Mouse (Mus musculus): ENCODE data around the gene Cavin1. TPM values are rescaled to one million over a fixed set of nuclear protein-coding genes. Genes with fewer than 3 reads are reported as not detected.

Cavin1 gene
- polyA plus RNA-seq, 1 experiment from 2014 or later, result 11.4 TPM

DNA sequence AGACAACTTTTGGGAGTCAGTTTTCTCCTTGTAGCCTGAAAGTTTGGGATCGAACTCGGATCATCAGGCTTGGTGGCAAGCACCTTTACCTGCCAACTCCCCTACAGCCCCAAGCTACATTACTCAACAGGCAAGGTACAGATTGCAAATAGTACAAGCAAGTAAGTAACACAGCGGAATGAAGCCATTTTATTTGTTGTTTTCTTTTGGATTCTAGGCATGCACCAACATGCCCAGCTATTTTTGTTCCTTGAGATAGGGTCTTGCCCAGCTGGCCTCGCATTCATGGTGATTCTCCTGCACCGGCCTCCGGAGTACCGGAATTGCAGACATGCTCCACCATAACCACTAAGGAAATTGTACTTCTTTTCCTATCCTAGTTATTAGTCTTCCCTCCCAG is 2.6 kb upstream of the Cavin1 start:
- Histone ChIP-seq H3K27ac (ENCODE audit: low read depth, low read length) (no peak overlapping the region), H3K36me3 (ENCODE audit: control insufficient read depth, insufficient read depth, low read length) (no peaks in the 10 kb centered on the region), H3K4me1 (ENCODE audit: control insufficient read depth, insufficient read depth, low read length) (peaks cover 6% of the 10 kb centered on the region; the same call in 1 of the 2 replicates), H3K9ac (ENCODE audit: low read length) (no peak overlapping the region), H3K4me2 (ENCODE audit: low read depth) (no peak overlapping the region), H3K27me3 (ENCODE audit: control insufficient read depth, insufficient read depth, low read length) (peaks cover 39% of the 10 kb centered on the region), H3K9me3 (ENCODE audit: control insufficient read depth, low read length) (no peaks in the 10 kb centered on the region), H3K4me3 (ENCODE audit: low read depth, low read length) (no peak overlapping the region)
- 94% methylated on average over 7 of the region's 7 CpGs for WGBS
- DNase-seq (ENCODE audit: low spot score), result no peak
- no peak for ATAC-seq (ENCODE audit: insufficient read depth, low FRiP score, low TSS enrichment)

DNA sequence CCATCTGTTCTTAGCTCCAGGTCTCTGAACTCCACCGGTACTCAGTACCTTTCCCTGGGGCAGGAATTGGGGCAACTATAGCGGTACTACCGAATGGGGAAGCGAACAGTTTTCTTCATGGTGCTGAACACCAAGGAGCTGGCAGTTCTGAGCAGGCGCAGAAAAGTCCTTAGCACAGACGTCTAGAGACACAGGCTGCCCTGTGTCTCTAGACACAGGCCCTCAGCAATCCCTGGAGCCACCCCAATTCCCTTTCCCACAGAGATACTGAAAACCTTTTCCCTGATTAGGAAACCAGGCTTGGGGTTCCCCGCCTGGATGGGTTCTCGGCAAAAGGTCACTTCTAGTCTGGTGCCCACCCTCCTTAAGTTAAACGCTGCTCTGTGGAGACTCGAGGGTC is 768 bp upstream of the Cavin1 start:
- H3K27me3 ChIP-seq (ENCODE audit: control insufficient read depth, insufficient read depth, low read length), result peaks cover 44% of the 10 kb centered on the region
- 69% methylated on average over 10 of the region's 10 CpGs for whole genome bisulfite sequencing
- H3K4me2 ChIP-seq (ENCODE audit: low read depth), result no peak overlapping the region
- H3K36me3 ChIP-seq (ENCODE audit: control insufficient read depth, insufficient read depth, low read length), result no peaks in the 10 kb centered on the region
- no peak overlapping the region for H3K9ac ChIP-seq (ENCODE audit: low read length)
- peaks cover 6% of the 10 kb centered on the region; the same call in 1 of the 2 replicates for H3K4me1 ChIP-seq (ENCODE audit: control insufficient read depth, insufficient read depth, low read length)
- no peak overlapping the region for H3K4me3 ChIP-seq (ENCODE audit: low read depth, low read length)
- DNase-seq (ENCODE audit: low spot score) (no peak), ATAC-seq (ENCODE audit: insufficient read depth, low FRiP score, low TSS enrichment) (no peak)
- H3K9me3 ChIP-seq (ENCODE audit: control insufficient read depth, low read length), result no peaks in the 10 kb centered on the region
- H3K27ac ChIP-seq (ENCODE audit: low read depth, low read length), result no peak overlapping the region

DNA sequence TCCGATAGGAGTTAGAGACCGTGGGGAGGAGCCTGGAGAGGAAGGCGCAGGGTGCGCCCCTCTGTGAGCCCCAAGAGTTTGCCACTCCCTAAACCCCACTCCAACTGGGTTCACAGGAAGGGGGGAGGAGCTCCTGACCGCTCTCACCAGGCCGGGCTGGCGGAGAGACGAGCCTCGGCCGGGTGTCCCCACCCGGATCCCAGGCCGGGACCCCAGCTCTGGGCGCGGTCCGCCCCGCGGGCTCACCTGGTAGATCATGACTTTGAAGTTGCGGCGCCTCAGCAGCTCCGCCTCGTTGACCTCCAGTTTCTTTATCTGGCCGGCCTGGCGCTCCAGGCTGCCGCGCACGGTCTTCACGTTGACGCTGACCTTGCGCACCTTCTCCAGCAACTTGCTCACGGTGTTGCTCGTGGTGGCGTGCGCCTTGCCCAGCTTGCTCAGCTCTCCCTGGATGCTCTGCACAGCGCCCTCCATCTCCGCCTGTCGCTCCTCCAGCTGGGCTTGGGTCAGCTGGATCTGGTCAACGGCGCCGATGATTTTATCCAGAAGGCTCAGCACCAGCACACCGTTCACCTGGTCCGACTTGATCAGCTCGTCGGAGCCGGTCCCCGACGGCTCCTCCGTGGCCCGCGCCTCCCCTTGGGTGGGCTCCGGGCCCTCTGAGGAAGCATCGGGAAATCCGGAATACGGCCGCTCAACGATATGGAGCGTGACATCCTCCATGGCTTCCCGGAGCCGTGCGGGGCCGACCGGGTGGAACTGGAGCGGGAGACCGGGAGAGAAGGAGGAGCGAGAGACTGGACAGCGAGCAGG is 737 bp downstream of the Cavin1 start:
- H3K27me3 ChIP-seq (ENCODE audit: control insufficient read depth, insufficient read depth, low read length), result peaks cover 44% of the 10 kb centered on the region
- ATAC-seq (ENCODE audit: insufficient read depth, low FRiP score, low TSS enrichment), result no peak

DNA sequence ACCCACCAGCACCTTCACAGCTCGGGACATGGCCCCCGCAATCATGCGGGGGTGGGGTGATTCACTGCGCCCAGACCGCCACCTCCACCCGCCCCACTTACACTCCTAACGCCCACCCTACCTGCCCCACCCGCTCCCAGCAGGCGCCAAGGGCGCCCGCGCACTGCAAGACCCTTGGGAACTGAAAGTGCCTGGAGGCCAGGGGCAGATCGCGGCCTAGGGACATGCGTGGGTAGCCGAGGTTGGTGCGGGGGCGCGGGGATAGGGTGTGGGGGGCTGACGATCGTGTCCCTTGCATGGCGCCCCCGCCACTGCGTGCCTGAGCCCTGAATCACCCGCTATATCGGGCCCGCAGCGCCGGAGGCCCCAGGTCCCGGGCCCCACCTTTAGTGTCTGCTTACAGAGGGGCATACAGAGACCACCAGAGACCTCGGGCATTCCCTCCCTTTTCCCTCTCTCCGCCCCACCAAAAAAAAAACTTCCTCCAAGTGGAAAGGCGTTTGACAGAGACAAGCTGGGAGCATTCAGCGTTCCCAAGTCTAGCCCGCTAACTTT is 1.4 kb downstream of the Cavin1 start:
- Histone ChIP-seq H3K4me3 (ENCODE audit: low read depth, low read length) (peak overlapping the region; percentile 34), H3K27me3 (ENCODE audit: control insufficient read depth, insufficient read depth, low read length) (peaks cover 44% of the 10 kb centered on the region), H3K9ac (ENCODE audit: low read length) (peak overlapping the region; percentile 26; the same call in 1 of the 2 replicates), H3K27ac (ENCODE audit: low read depth, low read length) (no peak overlapping the region), H3K4me1 (ENCODE audit: control insufficient read depth, insufficient read depth, low read length) (peaks cover 6% of the 10 kb centered on the region; the same call in 1 of the 2 replicates), H3K4me2 (ENCODE audit: low read depth) (peak overlapping the region; percentile 44), H3K9me3 (ENCODE audit: control insufficient read depth, low read length) (no peaks in the 10 kb centered on the region), H3K36me3 (ENCODE audit: control insufficient read depth, insufficient read depth, low read length) (no peaks in the 10 kb centered on the region)
- WGBS, result 5% methylated on average over 31 of the region's 35 CpGs
- DNase-seq (ENCODE audit: low spot score) (no peak), ATAC-seq (ENCODE audit: insufficient read depth, low FRiP score, low TSS enrichment) (no peak)

More for the DNA sequence above, 737 bp downstream of the Cavin1 start:
- H3K36me3 ChIP-seq (ENCODE audit: control insufficient read depth, insufficient read depth, low read length), result no peaks in the 10 kb centered on the region
- peak overlapping the region; percentile 44 for H3K4me2 ChIP-seq (ENCODE audit: low read depth)
- peak overlapping the region; percentile 26; the same call in 1 of the 2 replicates for H3K9ac ChIP-seq (ENCODE audit: low read length)
- peaks cover 6% of the 10 kb centered on the region; the same call in 1 of the 2 replicates for H3K4me1 ChIP-seq (ENCODE audit: control insufficient read depth, insufficient read depth, low read length)
- no peaks in the 10 kb centered on the region for H3K9me3 ChIP-seq (ENCODE audit: control insufficient read depth, low read length)
- peak; percentile 30 for DNase-seq (ENCODE audit: low spot score)
- H3K4me3 ChIP-seq (ENCODE audit: low read depth, low read length), result peak overlapping the region; percentile 34
- no peak overlapping the region for H3K27ac ChIP-seq (ENCODE audit: low read depth, low read length)
- 1% methylated on average over 65 of the region's 65 CpGs for WGBS

DNA sequence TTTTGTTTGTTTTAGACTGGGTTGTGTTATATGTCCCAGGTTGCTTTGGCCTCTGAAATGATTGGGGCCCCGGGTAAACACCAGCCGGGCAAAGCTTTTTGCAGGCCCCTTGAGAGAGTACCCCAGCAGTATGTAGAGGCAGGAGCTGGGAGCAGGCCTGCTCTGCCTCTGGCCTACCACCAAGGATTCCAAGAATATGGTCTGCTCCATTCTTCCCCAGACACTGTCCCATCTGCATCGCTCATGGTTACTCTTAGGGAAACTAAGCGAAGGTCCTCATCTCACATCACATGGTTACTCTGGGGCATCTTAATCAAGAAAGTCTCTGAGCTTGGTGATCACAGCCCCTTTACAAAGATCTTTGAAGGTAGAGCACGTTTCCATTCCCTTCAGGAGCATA is 2.2 kb downstream of the Cavin1 start:
- Histone ChIP-seq H3K9ac (ENCODE audit: low read length) (no peak overlapping the region), H3K4me1 (ENCODE audit: control insufficient read depth, insufficient read depth, low read length) (peaks cover 6% of the 10 kb centered on the region; the same call in 1 of the 2 replicates), H3K4me2 (ENCODE audit: low read depth) (no peak overlapping the region), H3K4me3 (ENCODE audit: low read depth, low read length) (no peak overlapping the region), H3K27me3 (ENCODE audit: control insufficient read depth, insufficient read depth, low read length) (peaks cover 44% of the 10 kb centered on the region), H3K27ac (ENCODE audit: low read depth, low read length) (no peak overlapping the region), H3K9me3 (ENCODE audit: control insufficient read depth, low read length) (no peaks in the 10 kb centered on the region), H3K36me3 (ENCODE audit: control insufficient read depth, insufficient read depth, low read length) (no peaks in the 10 kb centered on the region)
- DNase-seq (ENCODE audit: low spot score) (no peak), ATAC-seq (ENCODE audit: insufficient read depth, low FRiP score, low TSS enrichment) (no peak)
- 77% methylated on average over 5 of the region's 5 CpGs for WGBS

DNA sequence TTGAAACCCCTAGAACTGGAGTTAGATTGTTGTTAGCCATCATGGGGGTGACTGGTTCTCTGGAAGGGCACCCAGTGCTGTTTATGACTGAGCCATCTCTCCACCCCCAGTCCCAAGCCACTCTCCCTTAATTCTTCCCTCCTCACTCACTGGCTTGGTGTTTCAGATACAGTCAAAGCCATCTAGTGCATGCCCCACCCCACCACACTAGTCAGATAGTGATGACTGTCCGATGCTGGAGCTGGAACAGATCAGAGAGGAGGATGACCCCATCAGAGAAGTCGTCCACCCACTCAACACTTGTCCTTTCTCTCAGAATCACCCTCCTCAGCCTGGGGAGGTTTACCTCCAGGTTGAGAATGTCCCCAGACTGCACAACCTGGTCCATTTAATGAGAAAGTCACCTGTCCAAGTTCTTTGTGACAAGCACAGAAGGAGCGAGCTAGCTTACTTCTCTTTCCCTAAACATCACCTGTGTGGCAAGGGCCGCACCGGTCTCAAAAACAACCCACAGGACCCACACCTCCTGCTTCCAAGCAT is 2.7 kb downstream of the Cavin1 start:
- H3K36me3 ChIP-seq (ENCODE audit: control insufficient read depth, insufficient read depth, low read length), result no peaks in the 10 kb centered on the region
- no peak overlapping the region for H3K27ac ChIP-seq (ENCODE audit: low read depth, low read length)
- DNase-seq (ENCODE audit: low spot score) (no peak), ATAC-seq (ENCODE audit: insufficient read depth, low FRiP score, low TSS enrichment) (no peak)
- no peaks in the 10 kb centered on the region for H3K9me3 ChIP-seq (ENCODE audit: control insufficient read depth, low read length)
- WGBS, result 88% methylated on average over 5 of the region's 5 CpGs
- peaks cover 44% of the 10 kb centered on the region for H3K27me3 ChIP-seq (ENCODE audit: control insufficient read depth, insufficient read depth, low read length)
- peaks cover 6% of the 10 kb centered on the region; the same call in 1 of the 2 replicates for H3K4me1 ChIP-seq (ENCODE audit: control insufficient read depth, insufficient read depth, low read length)
- no peak overlapping the region for H3K4me2 ChIP-seq (ENCODE audit: low read depth)
- no peak overlapping the region for H3K9ac ChIP-seq (ENCODE audit: low read length)
- H3K4me3 ChIP-seq (ENCODE audit: low read depth, low read length), result no peak overlapping the region

DNA sequence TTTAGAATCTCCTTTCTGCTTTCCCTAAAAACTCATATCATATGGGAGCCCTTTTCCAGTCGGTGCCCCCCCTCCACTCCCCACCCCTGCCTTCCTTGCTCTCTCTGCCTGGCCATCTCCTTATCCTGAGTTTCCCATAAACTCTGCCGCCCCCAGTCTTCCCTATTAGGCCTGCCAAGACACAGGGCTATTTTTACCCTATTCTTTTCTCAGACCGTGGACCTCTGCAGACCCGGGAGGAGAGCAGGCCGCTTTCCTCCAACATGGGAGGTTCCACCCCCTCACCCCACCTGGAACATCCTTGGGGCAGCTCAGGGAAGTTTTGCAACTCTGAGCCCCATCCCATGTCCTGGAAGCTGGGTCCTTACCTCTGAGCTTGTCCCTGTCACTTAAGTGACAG is 3.3 kb downstream of the Cavin1 start:
- no peak overlapping the region for H3K9ac ChIP-seq (ENCODE audit: low read length)

DNA sequence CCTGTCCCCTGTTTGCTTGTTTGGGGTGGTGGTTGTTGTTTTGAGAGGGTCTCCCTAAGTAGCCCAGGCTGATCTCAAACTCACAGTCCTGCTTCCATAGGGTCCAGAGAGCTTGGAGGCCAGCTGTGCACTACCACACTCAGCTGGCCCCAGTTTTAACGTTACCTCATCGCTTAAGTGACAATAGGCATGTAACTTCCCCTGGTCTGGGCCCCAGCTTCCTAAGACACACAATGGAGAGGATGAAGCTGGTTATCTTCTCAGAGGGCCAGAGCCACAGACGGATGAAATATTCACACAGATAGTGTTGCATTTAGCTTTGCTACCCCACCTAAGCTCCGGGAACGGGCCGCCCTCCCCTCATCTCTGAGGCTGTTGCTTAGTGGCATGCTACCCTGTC is 4.9 kb downstream of the Cavin1 start:
- Histone ChIP-seq H3K9ac (ENCODE audit: low read length) (no peak overlapping the region), H3K4me3 (ENCODE audit: low read depth, low read length) (no peak overlapping the region), H3K27me3 (ENCODE audit: control insufficient read depth, insufficient read depth, low read length) (peaks cover 30% of the 10 kb centered on the region), H3K4me2 (ENCODE audit: low read depth) (no peak overlapping the region), H3K9me3 (ENCODE audit: control insufficient read depth, low read length) (no peaks in the 10 kb centered on the region), H3K36me3 (ENCODE audit: control insufficient read depth, insufficient read depth, low read length) (no peaks in the 10 kb centered on the region), H3K4me1 (ENCODE audit: control insufficient read depth, insufficient read depth, low read length) (peaks cover 6% of the 10 kb centered on the region; the same call in 1 of the 2 replicates), H3K27ac (ENCODE audit: low read depth, low read length) (no peak overlapping the region)
- no peak for DNase-seq (ENCODE audit: low spot score)
- ATAC-seq (ENCODE audit: insufficient read depth, low FRiP score, low TSS enrichment), result no peak
- WGBS, result 78% methylated on average over 6 of the region's 6 CpGs

More for the DNA sequence above, 3.3 kb downstream of the Cavin1 start:
- H3K4me1 ChIP-seq (ENCODE audit: control insufficient read depth, insufficient read depth, low read length), result peaks cover 6% of the 10 kb centered on the region; the same call in 1 of the 2 replicates
- H3K4me2 ChIP-seq (ENCODE audit: low read depth), result no peak overlapping the region
- H3K4me3 ChIP-seq (ENCODE audit: low read depth, low read length), result no peak overlapping the region
- WGBS, result 69% methylated on average over 5 of the region's 5 CpGs
- no peak for ATAC-seq (ENCODE audit: insufficient read depth, low FRiP score, low TSS enrichment)
- H3K9me3 ChIP-seq (ENCODE audit: control insufficient read depth, low read length), result no peaks in the 10 kb centered on the region
- H3K27me3 ChIP-seq (ENCODE audit: control insufficient read depth, insufficient read depth, low read length), result peaks cover 41% of the 10 kb centered on the region
- DNase-seq (ENCODE audit: low spot score), result no peak
- no peak overlapping the region for H3K27ac ChIP-seq (ENCODE audit: low read depth, low read length)
- no peaks in the 10 kb centered on the region for H3K36me3 ChIP-seq (ENCODE audit: control insufficient read depth, insufficient read depth, low read length)

Data from neural tube, embryonic 11.5 days (tissue).